Mouse (Mus musculus): ENCODE measurements around the gene Traf5. TPM values are rescaled to one million over a fixed set of nuclear protein-coding genes. Genes with fewer than 3 reads are reported as not detected.

Gene Traf5
- polyA plus RNA-seq, 1 experiment from 2014 or later: 7.8 TPM

DNA sequence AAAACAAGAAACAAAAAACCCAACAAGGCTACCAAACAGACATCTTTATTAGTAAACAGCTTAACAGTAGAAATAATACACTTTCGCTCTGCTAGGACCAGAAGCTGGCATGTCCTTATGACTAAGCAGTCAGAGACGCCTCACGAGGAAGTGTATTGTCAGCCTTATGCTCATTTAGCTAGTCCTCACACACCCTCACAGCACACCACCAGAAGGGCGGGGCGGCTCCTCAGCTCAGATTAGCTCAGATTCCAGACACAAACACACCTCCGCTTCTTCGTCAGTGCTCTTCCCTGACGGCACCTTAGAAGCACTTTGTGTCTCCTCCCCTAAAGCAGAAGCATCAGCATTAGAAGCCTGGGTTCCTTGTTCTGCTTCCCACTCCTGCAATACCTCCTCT is 9.0 kb upstream of the Traf5 start:
- ATAC-seq (replicated peaks; ENCODE audit: insufficient number of reproducible peaks, low FRiP score, low TSS enrichment, low read depth) (no peak), DNase-seq (ENCODE audit: low spot score) (no peak)
- H3K4me3 ChIP-seq (ENCODE audit: low read depth, low read length): no peak overlapping the region
- H3K9ac ChIP-seq (replicated peaks; ENCODE audit: low read length): no peak overlapping the region
- H3K4me1 ChIP-seq (ENCODE audit: control insufficient read depth, insufficient read depth, low read length): no peaks in the 10 kb centered on the region
- H3K36me3 ChIP-seq (replicated peaks; ENCODE audit: control insufficient read depth, insufficient read depth, low read depth, low read length): no peaks in the 10 kb centered on the region
- 84% methylated on average over 8 of the region's 8 CpGs for WGBS
- H3K9me3 ChIP-seq (replicated peaks; ENCODE audit: control insufficient read depth, low read length): no peaks in the 10 kb centered on the region
- no peak overlapping the region for H3K27ac ChIP-seq (replicated peaks; ENCODE audit: low read depth, low read length)
- no peak overlapping the region for H3K4me2 ChIP-seq (ENCODE audit: low read depth, low read length)
- no peaks in the 10 kb centered on the region for H3K27me3 ChIP-seq (ENCODE audit: control insufficient read depth, insufficient read depth, low read length)

DNA sequence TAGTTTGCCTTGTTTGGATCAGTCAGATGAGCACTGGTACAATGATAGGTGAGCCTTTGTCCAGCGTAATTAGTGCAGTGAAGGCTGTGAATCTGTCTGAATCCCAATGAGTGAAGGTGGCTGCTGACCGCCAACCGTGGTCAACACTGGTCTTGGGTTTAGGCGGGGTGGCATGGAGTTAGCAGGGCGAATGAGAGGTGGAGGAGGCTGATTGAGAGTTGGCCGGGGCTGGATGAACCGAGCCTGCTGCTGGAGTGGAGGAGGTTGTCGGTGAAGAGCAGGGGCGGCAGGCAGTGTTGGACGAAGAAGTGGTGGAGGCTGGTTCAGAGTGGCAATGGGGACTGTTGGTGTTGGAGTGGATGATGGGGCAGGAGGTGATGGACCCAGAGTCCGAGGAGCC is 8.4 kb upstream of the Traf5 start:
- no peaks in the 10 kb centered on the region for H3K9me3 ChIP-seq (replicated peaks; ENCODE audit: control insufficient read depth, low read length)
- no peaks in the 10 kb centered on the region for H3K27me3 ChIP-seq (ENCODE audit: control insufficient read depth, insufficient read depth, low read length)
- H3K36me3 ChIP-seq (replicated peaks; ENCODE audit: control insufficient read depth, insufficient read depth, low read depth, low read length): no peaks in the 10 kb centered on the region
- no peak overlapping the region for H3K4me2 ChIP-seq (ENCODE audit: low read depth, low read length)
- 90% methylated on average over 11 of the region's 11 CpGs for WGBS
- DNase-seq (ENCODE audit: low spot score) (no peak), ATAC-seq (replicated peaks; ENCODE audit: insufficient number of reproducible peaks, low FRiP score, low TSS enrichment, low read depth) (no peak)
- no peaks in the 10 kb centered on the region for H3K4me1 ChIP-seq (ENCODE audit: control insufficient read depth, insufficient read depth, low read length)
- H3K9ac ChIP-seq (replicated peaks; ENCODE audit: low read length): no peak overlapping the region
- H3K27ac ChIP-seq (replicated peaks; ENCODE audit: low read depth, low read length): no peak overlapping the region
- no peak overlapping the region for H3K4me3 ChIP-seq (ENCODE audit: low read depth, low read length)

DNA sequence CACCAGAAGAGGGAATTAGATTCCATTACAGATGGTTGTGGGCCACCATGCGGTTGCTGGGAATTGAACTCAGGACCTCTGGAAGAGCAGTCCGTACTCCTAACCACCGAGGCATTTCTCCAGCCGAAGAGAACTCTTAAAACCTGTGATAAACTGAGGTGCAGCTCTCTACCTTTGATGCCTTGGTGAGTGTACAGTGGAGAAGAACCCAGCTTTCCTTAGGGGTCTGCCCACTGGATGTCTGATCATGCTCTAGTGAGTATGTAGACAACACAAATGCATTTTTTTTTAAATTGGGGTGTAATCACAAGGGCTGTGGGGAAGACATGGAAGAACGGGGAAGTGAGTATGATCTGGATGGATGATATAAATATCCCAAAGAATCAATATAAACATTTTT is 3.3 kb upstream of the Traf5 start:
- Histone ChIP-seq H3K27me3 (ENCODE audit: control insufficient read depth, insufficient read depth, low read length) (peaks cover 7% of the 10 kb centered on the region), H3K4me3 (ENCODE audit: low read depth, low read length) (no peak overlapping the region), H3K4me1 (ENCODE audit: control insufficient read depth, insufficient read depth, low read length) (no peaks in the 10 kb centered on the region), H3K36me3 (replicated peaks; ENCODE audit: control insufficient read depth, insufficient read depth, low read depth, low read length) (no peaks in the 10 kb centered on the region), H3K27ac (replicated peaks; ENCODE audit: low read depth, low read length) (no peak overlapping the region), H3K9ac (replicated peaks; ENCODE audit: low read length) (no peak overlapping the region), H3K9me3 (replicated peaks; ENCODE audit: control insufficient read depth, low read length) (no peaks in the 10 kb centered on the region), H3K4me2 (ENCODE audit: low read depth, low read length) (no peak overlapping the region)
- ATAC-seq (replicated peaks; ENCODE audit: insufficient number of reproducible peaks, low FRiP score, low TSS enrichment, low read depth) (no peak), DNase-seq (ENCODE audit: low spot score) (no peak)
- WGBS: 84% methylated on average over 5 of the region's 5 CpGs

GRCm38 (mm10) chr1:192094451-192095170 is 2.3 kb upstream of the Traf5 start:
- no peaks in the 10 kb centered on the region for H3K4me1 ChIP-seq (ENCODE audit: control insufficient read depth, insufficient read depth, low read length)
- no peak overlapping the region for H3K4me3 ChIP-seq (ENCODE audit: low read depth, low read length)
- H3K36me3 ChIP-seq (replicated peaks; ENCODE audit: control insufficient read depth, insufficient read depth, low read depth, low read length): no peaks in the 10 kb centered on the region
- no peak overlapping the region for H3K4me2 ChIP-seq (ENCODE audit: low read depth, low read length)
- H3K9ac ChIP-seq (replicated peaks; ENCODE audit: low read length): no peak overlapping the region
- peaks cover 7% of the 10 kb centered on the region for H3K27me3 ChIP-seq (ENCODE audit: control insufficient read depth, insufficient read depth, low read length)
- H3K27ac ChIP-seq (replicated peaks; ENCODE audit: low read depth, low read length): no peak overlapping the region
- ATAC-seq (replicated peaks; ENCODE audit: insufficient number of reproducible peaks, low FRiP score, low TSS enrichment, low read depth) (no peak), DNase-seq (ENCODE audit: low spot score) (peak; percentile 80)
- H3K9me3 ChIP-seq (replicated peaks; ENCODE audit: control insufficient read depth, low read length): no peaks in the 10 kb centered on the region
- 60% methylated on average over 13 of the region's 13 CpGs for WGBS

DNA sequence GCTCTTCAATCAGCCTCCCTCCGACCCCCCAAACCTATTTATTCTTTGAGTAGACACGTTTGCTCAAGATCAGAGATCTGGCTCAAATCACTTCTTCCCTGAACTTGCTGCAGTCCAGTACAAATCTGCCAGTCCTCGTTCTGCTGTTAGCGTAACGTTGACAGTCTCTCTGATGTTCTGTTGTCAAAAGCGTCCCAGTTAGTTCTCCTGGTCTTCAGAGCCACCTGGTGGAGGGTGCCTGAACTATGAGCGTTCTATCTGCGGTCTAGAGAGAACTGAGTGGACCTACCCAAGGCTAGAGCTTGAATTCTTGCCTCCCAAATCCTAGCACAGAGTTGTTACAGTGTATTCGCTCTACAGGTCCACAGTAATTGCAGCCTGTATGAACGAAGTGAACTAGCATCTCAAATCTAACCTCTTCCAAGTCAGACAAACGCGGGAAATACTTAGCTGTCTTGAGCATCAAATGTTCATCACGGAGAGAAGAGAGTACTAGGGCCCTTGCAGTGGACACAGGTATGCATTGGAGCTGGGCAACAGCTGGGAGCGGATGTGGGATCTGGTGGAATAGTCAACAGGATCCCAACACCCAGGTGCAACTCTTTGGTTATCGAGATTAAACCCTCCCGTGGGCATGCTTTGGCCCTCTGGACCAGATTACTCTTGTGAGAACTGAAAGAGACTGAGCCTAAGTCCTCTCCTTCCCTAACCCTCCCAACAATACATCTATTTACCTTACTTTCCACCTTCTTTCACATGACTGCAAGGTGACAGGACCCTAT is 711 bp upstream of the Traf5 start:
- ATAC-seq (replicated peaks; ENCODE audit: insufficient number of reproducible peaks, low FRiP score, low TSS enrichment, low read depth) (peak; percentile 57), DNase-seq (ENCODE audit: low spot score) (peak; percentile 88)
- no peak overlapping the region for H3K9ac ChIP-seq (replicated peaks; ENCODE audit: low read length)
- no peaks in the 10 kb centered on the region for H3K9me3 ChIP-seq (replicated peaks; ENCODE audit: control insufficient read depth, low read length)
- no peaks in the 10 kb centered on the region for H3K4me1 ChIP-seq (ENCODE audit: control insufficient read depth, insufficient read depth, low read length)
- peaks cover 7% of the 10 kb centered on the region for H3K27me3 ChIP-seq (ENCODE audit: control insufficient read depth, insufficient read depth, low read length)
- peak overlapping the region; percentile 89 for H3K4me2 ChIP-seq (ENCODE audit: low read depth, low read length)
- no peaks in the 10 kb centered on the region for H3K36me3 ChIP-seq (replicated peaks; ENCODE audit: control insufficient read depth, insufficient read depth, low read depth, low read length)
- 30% methylated on average over 16 of the region's 16 CpGs for WGBS
- peak overlapping the region; percentile 52 for H3K4me3 ChIP-seq (ENCODE audit: low read depth, low read length)
- no peak overlapping the region for H3K27ac ChIP-seq (replicated peaks; ENCODE audit: low read depth, low read length)

- H3K4me1 ChIP-seq (ENCODE audit: control insufficient read depth, insufficient read depth, low read length): no peaks in the 10 kb centered on the region
- H3K9me3 ChIP-seq (replicated peaks; ENCODE audit: control insufficient read depth, low read length): no peaks in the 10 kb centered on the region
- H3K4me3 ChIP-seq (ENCODE audit: low read depth, low read length): no peak overlapping the region
- H3K27ac ChIP-seq (replicated peaks; ENCODE audit: low read depth, low read length): no peak overlapping the region
- H3K27me3 ChIP-seq (ENCODE audit: control insufficient read depth, insufficient read depth, low read length): peaks cover 7% of the 10 kb centered on the region
- no peak for ATAC-seq (replicated peaks; ENCODE audit: insufficient number of reproducible peaks, low FRiP score, low TSS enrichment, low read depth)
- peak; percentile 25 for DNase-seq (ENCODE audit: low spot score)
- H3K4me2 ChIP-seq (ENCODE audit: low read depth, low read length): no peak overlapping the region
- no peaks in the 10 kb centered on the region for H3K36me3 ChIP-seq (replicated peaks; ENCODE audit: control insufficient read depth, insufficient read depth, low read depth, low read length)
- H3K9ac ChIP-seq (replicated peaks; ENCODE audit: low read length): no peak overlapping the region
- WGBS: 67% methylated on average over 11 of the region's 11 CpGs
These were observed 1.4 kb downstream of the Traf5 start for GRCm38 (mm10) chr1:192090689-192091567.

DNA sequence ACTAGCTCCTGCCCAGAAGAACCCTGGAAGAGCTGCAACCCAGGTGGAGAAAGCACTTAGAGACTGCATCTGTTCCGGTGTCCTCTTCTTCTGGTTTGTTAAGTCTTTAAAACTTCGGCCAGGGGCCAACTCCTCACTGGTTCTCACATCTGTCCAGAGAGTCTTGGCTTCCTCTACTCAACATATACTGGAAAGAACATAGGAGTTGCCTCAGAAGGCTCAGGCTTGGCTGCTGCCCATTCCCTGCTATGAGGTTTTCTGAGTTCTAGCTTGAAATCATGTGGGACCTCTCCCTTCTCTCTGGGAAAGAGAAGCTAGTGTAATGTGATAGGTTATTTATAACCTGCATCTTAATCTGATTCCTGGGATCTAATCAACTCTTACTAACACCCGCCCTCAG is 2.1 kb downstream of the Traf5 start:
- ATAC-seq (replicated peaks; ENCODE audit: insufficient number of reproducible peaks, low FRiP score, low TSS enrichment, low read depth) (no peak), DNase-seq (ENCODE audit: low spot score) (no peak)
- Histone ChIP-seq H3K4me1 (ENCODE audit: control insufficient read depth, insufficient read depth, low read length) (no peaks in the 10 kb centered on the region), H3K9me3 (replicated peaks; ENCODE audit: control insufficient read depth, low read length) (no peaks in the 10 kb centered on the region), H3K36me3 (replicated peaks; ENCODE audit: control insufficient read depth, insufficient read depth, low read depth, low read length) (no peaks in the 10 kb centered on the region), H3K27ac (replicated peaks; ENCODE audit: low read depth, low read length) (no peak overlapping the region), H3K9ac (replicated peaks; ENCODE audit: low read length) (no peak overlapping the region), H3K27me3 (ENCODE audit: control insufficient read depth, insufficient read depth, low read length) (peaks cover 7% of the 10 kb centered on the region), H3K4me3 (ENCODE audit: low read depth, low read length) (no peak overlapping the region), H3K4me2 (ENCODE audit: low read depth, low read length) (no peak overlapping the region)
- WGBS: 89% methylated on average over 3 of the region's 3 CpGs

Data from embryonic facial prominence, embryonic 11.5 days (tissue).